Mouse (Mus musculus): ENCODE data around the gene Rgs16.

Gene Rgs16

DNA sequence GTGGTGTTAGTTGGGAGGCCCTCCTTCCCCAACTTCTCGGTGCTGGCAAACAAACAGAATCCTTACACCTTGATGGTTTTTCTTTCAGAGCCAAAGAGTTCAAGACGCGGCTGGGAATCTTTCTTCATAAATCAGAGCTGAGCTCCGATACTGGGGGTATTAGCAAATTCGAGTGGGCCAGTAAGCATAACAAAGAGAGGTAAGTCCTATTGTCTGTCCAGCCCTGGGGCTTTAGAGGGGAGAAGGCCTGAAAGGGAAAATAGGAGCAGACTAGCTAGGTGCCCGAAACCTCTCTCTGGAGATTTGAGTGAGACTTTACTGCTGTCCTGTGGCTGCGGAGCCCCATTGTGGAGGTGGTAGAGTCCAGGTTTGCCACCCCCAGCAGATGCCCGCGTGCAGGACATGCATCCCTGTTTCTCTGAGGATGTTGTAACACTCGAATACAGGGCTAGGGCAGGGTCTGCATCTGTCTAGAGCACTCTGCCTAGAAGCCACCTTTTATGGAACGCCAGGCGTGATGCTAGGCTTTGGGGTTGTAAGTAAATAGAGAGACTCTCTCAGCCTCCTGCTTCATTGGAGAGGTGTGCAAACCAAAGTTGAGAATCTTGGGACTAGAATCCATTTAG is 739 bp downstream of the Rgs16 start:
- ChIA-PET CTCF (interaction anchor here in 3 of 4 experiments (0.6 to 4.8 kb wide), 4 partner anchors 8 to 183 kb away, joined by 3 to 25 read pairs (median 8); partner anchors contain the start of gene Rnasel (in 1 of the 3)), POLR2A (interaction anchor here in 3 of 4 experiments (0.6 to 1.5 kb wide), 9 partner anchors 8 to 1850 kb away, joined by 3 to 5 read pairs (median 4); partner anchors contain the start of genes Npl (in 2 of the 3) and Rnasel (in 1 of the 3))

DNA sequence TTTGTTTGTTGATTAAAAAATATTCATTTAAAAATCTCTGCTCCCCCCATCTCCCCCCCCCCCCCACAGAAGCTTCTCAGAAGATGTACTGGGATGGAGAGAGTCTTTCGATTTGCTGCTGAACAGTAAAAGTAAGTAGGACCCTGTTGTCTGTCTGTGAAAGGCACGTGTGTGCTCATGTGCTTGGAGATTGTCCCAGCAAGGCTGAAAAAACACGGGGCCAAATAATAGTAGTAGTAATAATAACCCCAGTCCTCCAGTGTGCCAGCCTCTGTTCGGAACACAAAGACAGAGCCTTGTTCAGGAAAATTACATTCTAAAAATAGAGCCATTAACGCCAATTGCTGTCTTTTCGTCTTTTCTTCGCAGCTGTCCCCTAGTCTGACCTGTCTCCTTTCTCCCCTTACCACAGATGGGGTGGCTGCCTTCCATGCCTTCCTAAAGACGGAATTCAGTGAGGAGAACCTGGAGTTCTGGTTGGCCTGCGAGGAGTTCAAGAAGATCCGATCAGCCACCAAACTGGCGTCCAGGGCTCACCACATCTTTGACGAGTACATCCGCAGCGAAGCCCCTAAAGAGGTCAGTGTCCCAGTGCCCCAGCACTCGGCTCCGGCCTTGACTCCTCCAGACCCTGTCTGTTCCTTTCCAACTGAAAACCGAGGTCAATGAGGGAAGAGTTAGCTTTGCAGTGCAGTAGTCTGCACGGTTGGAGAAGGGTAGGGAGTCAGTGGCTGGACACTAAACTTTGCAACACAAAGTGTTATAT is 1.6 kb downstream of the Rgs16 start:
- ChIA-PET CTCF (interaction anchor here in 3 of 4 experiments (0.6 to 4.8 kb wide), 5 partner anchors 93 to 184 kb away, joined by 3 to 25 read pairs (median 8); no protein-coding TSS in a partner anchor), POLR2A (interaction anchor here in 3 of 4 experiments (0.6 to 1.5 kb wide), 5 partner anchors 10 to 1851 kb away, joined by 3 to 5 read pairs (median 3); partner anchors contain the start of gene Npl (in 1 of the 3))

DNA sequence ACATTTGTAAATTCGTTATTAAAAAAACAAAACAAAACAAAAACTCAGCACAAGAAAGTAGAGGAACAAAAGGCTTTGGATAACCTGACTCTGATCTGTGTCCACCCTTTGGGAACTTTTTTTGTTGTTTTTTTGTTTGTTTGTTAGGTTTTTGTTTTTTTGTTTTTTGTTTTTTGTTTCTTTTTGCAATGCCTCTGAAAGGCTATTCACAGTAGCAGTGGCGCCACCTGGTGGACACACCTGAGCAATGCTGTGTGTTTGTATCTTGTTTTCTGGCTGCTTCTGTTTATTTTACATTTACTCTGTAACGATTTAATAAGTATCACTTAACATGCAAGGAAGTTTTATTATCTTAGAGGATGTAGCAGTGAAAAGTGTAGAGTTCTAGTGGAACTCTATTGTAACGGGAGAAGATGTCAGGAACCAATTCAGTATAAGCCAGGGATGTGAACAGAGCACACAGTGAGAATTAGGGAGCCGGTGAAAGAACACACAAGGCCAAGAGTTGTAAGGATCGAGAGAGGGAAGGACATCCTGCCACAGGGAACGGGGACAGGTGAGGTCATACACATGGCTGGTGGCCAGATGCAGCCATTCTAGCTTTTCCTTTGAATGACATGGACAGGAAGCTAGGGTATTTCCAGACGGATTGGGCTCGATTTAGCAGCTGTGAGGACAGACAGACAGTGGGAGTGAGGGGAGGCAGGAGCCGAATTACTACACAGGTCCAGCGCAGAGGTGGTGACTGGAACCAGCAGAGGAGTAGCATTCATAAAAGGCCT is 2.4 kb downstream of the Rgs16 start:
- CTCF ChIA-PET: interaction anchor here in 2 of 4 experiments (1.4 to 4.8 kb wide), 5 partner anchors 63 to 185 kb away, joined by 3 to 25 read pairs (median 5); no protein-coding TSS in a partner anchor
- POLR2A ChIA-PET: interaction anchor here in 2 of 4 experiments (0.6 to 1.0 kb wide), 2 partner anchors 86 to 184 kb away, joined by 3 to 4 read pairs; no protein-coding TSS in a partner anchor

DNA sequence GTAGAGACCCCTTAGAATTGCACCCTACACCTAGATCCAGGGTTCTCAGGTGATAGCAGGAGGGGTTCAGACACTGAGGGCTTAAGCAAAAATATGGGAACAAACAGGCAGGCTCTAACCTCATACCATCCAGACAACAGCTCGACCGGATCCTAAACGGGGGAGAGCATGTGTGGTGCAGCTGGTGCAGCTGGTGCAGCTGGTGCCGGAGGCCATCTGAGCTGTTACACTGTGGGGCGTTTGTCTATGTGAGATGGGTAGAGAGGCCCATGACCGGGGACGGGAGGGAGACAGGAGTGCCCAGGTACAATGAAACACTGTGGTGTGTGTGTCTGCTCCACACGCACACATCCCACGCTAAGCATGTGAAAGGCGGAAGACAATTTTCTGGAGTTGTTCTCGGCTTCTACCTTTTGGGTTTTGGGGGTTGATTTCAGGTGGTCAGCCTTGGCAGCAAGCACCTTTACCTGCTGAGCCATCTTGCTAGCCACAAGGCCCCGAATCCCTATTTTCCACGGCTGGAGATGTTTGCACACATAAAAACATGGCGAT is 6.0 kb downstream of the Rgs16 start:
- ChIA-PET CTCF (interaction anchor here (0.5 to 5.0 kb wide), 7 partner anchors 15 to 189 kb away, joined by 3 to 80 read pairs (median 5); no protein-coding TSS in a partner anchor), POLR2A (no interaction called here)

DNA sequence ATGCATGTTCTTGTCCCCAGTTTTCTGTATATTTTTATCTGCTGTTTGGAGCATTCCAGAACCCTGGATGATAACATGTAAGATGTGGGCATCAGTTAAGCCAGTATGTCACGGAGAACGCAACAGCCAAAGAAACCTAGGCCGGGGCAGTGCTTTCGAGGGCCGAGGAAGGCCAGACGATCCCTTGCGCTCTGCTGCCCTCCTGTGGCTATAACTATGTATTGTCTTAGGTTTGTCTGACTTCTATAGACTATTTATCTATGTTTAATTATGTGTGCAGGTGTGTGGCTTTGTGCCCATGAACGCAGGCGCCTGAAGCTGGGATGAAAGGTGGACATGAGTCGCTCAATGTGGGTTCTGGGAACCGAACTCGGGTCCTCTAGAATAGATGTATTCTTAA is 6.6 kb downstream of the Rgs16 start:
- CTCF ChIA-PET: interaction anchor here in 3 of 4 experiments (0.5 to 5.0 kb wide), 7 partner anchors 16 to 583 kb away, joined by 3 to 80 read pairs (median 5); partner anchors contain the start of gene Npl (in 1 of the 3)
- POLR2A ChIA-PET: no interaction called here

DNA sequence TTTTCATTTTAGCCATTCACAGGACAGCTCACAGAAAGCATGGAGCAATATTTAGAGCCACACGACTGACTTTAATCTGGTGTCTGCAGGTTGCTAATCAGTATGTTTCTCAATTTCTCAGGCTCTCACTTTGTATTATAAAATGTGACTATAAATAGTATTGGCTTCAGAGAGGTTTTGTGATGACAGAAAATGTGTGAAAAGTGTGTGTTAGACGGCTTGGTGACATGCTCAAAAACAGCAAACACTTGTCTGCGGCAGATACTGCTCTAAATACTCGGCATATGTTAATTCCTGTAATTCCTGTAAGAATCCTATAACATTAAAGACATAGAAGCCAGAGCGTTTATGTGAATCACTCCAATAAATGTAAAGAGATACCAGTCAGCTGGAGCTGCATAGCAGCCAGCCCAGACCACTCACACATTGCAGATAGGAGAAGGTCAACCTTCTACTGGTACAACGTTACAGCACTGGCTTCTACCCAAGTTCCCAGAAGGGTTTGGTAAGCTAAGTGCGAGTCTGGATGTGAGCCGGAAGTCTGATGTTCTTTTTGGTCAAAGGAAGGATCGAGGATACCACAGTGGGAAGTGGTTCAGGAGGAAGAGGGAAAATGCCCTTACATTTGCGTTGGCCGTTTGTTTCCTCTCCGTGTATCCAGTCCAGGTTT is 7.8 kb downstream of the Rgs16 start:
- POLR2A ChIA-PET: interaction anchor here in 3 of 4 experiments (1.3 to 3.0 kb wide), 10 partner anchors 9 to 199 kb away, joined by 3 to 16 read pairs (median 6); partner anchors contain the start of genes Npl (in 2 of the 3) and Rgs8 (in 1 of the 3)
- CTCF ChIA-PET: interaction anchor here in 3 of 4 experiments (0.6 to 5.0 kb wide), 12 partner anchors 9 to 198 kb away, joined by 3 to 80 read pairs (median 8); partner anchors contain the start of genes Npl (in 1 of the 3) and Rgs8 (in 1 of the 3)

DNA sequence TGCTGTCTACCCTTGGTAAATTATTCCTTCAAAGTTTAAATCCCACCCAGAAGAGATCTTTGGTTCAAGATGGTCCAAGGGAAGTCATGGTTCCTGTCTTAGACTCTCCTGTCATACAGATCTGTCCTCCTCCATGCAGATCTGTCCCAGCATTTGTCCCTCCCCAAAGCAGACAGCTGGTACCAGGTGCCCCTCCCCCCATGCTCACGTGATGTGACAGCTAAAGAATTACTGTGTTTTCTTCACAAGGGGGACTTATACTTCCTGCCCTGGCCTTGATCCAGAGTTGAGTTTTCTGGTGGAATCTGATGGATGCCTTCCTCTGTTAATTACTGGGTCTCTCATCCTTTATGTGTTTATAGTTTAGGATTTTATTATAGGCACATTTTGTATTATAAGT is 8.4 kb downstream of the Rgs16 start:
- CTCF ChIA-PET: interaction anchor here (0.5 to 5.0 kb wide), 53 partner anchors 8 to 1357 kb away, joined by 3 to 80 read pairs (median 5); partner anchors contain the start of genes Npl (in 3 of the 4), Glul (in 1 of the 4), Rgs8 (in 1 of the 4) and Teddm2 (in 1 of the 4)
- POLR2A ChIA-PET: interaction anchor here (0.6 to 3.0 kb wide), 28 partner anchors 10 to 557 kb away, joined by 3 to 16 read pairs (median 4); partner anchors contain the start of genes Npl (in 3 of the 4), Dhx9 (in 1 of the 4), Glul (in 1 of the 4) and Rgs8 (in 1 of the 4)

DNA sequence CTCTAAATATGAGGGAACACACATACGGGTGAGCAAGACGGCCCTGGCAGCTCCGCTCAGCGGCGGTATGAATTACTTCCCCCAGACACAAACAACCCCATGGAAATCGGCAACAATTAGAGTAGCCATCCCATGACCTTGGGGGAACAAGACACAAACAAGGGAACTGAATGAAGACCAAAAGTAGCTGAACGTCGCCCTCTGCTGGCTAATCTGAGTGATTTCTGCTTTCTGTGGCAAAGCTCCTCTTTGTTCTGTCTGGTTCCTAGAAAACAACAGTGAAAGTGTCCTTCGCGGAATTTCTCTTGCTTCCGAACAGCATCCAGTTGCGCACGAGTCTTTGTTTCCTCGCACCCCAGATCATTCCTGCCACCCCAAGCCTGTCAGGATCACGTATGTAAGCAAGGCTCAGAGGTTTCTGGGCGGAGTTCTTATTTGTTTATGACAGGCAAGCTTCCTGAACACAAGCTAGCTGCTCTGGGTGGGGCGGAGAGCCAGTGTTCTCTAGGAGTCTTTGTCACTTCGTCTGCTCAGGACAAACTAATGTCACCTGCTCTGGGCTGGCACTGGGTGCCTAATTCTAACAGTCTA is 9.2 kb downstream of the Rgs16 start, which contains the start of gene Rnasel:
Rnasel (plus strand) TSS at position 216 of the 591 bp plus-strand sequence.
- ChIA-PET POLR2A (interaction anchor here (0.5 to 3.0 kb wide), 49 partner anchors 9 to 626 kb away, joined by 3 to 16 read pairs (median 4); partner anchors contain the start of genes Npl (in 4 of the 4), Glul (in 2 of the 4), Teddm2 (in 2 of the 4) and Dhx9 (in 1 of the 4)), CTCF (interaction anchor here (0.5 to 5.0 kb wide), 90 partner anchors 9 to 1356 kb away, joined by 3 to 80 read pairs (median 4); partner anchors contain the start of genes Npl (in 3 of the 4), Glul (in 1 of the 4), Rgs8 (in 1 of the 4) and Teddm2 (in 1 of the 4))

DNA sequence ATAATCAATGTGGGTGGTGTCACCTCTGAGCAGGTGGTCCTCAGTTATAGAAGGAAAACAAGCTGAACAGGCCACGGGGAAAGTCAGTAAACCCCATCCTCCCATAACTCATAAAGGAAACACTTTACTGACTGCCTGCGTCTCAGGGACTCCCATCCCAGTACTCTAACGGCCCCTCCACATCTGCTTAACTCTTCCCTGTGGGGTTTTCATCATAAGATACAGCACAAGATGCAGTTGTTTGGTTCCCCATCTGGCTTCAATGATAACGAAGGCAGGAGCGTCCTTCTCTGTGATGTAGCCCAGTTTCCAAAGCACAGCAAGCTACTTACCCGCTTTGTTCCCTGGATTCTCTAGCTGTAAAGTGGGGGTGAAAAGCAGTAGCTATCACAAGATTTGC is 9.9 kb downstream of the Rgs16 start:
- CTCF ChIA-PET: interaction anchor here (0.5 to 5.0 kb wide), 40 partner anchors 9 to 524 kb away, joined by 3 to 80 read pairs (median 6); partner anchors contain the start of gene Npl (in 3 of the 4)
- POLR2A ChIA-PET: interaction anchor here (0.9 to 3.0 kb wide), 23 partner anchors 8 to 279 kb away, joined by 3 to 16 read pairs (median 4); partner anchors contain the start of genes Npl (in 4 of the 4) and Dhx9 (in 1 of the 4)

DNA sequence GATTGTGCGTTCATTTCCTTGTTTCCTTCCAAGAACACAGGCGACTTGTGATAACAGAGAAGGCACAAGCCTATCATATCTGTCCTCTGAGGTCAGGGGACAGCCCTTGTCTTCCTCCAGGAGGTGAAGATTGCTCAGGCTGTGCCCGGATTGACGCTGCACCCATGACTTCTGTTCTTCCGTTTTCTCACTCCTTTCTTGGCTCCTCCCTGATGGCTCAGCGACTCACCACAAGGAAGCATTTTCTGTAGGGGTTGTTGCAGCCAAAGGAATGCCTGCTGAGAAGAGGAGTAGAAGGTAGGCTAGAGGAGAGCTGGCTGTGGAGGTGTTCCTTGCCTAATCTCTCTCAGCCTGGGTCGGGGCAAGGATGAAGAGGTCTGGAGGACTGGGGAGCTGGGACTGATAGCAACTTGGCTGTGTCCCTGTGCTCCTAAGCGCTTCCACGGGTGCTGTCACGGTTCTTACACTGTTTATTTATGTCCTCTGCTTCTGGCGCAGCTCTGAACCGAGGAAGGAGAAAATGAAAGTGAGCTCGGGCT is 11.7 kb downstream of the Rgs16 start:
- CTCF ChIA-PET: interaction anchor here in 2 of 4 experiments (0.5 to 1.3 kb wide), 3 partner anchors 193 to 1329 kb away, joined by 3 to 4 read pairs (median 3); no protein-coding TSS in a partner anchor
- POLR2A ChIA-PET: interaction anchor here in 1 of 4 experiments (1.0 to 1.5 kb wide), 2 partner anchors 19 to 194 kb away, joined by 3 read pairs; no protein-coding TSS in a partner anchor

DNA sequence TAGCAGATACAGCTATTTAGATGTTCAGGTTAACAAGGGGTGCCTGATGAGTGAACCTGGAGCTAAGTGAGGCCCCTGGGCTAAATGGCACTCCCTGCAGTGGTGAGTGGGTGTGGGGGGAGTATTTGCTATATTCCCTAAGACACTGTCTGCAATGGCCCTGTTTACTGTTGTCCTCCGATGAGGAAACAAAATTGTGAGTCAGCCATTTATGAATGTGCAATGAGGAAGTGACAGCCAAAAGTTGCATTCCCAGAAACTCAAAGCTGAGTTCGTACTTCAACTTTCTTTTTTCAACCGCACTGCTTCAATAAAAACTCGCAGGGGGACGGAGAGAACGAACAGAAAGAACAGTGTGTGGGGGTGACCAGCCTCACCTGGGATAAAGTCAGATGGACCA is 12.4 kb downstream of the Rgs16 start:
- ChIA-PET CTCF (interaction anchor here in 2 of 4 experiments (0.5 to 1.3 kb wide), 3 partner anchors 194 to 397 kb away, joined by 3 to 4 read pairs (median 4); no protein-coding TSS in a partner anchor), POLR2A (interaction anchor here in 1 of 4 experiments (1.0 to 1.5 kb wide), 3 partner anchors 12 to 194 kb away, joined by 3 read pairs; no protein-coding TSS in a partner anchor)

DNA sequence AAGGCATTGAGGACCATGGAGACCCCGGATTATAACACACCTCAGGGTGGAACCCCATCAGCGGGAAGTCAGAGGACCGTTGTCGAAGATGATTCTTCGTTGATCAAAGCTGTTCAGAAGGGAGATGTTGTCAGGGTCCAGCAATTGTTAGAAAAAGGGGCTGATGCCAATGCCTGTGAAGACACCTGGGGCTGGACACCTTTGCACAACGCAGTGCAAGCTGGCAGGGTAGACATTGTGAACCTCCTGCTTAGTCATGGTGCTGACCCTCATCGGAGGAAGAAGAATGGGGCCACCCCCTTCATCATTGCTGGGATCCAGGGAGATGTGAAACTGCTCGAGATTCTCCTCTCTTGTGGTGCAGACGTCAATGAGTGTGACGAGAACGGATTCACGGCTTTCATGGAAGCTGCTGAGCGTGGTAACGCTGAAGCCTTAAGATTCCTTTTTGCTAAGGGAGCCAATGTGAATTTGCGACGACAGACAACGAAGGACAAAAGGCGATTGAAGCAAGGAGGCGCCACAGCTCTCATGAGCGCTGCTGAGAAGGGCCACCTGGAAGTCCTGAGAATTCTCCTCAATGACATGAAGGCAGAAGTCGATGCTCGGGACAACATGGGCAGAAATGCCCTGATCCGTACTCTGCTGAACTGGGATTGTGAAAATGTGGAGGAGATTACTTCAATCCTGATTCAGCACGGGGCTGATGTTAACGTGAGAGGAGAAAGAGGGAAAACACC is 13.7 kb downstream of the Rgs16 start:
- ChIA-PET CTCF (interaction anchor here (0.6 to 1.4 kb wide), 5 partner anchors 11 to 1075 kb away, joined by 3 to 4 read pairs (median 3); no protein-coding TSS in a partner anchor), POLR2A (interaction anchor here in 1 of 4 experiments (1.4 kb wide), 1 partner anchor 10 kb away, joined by 3 read pairs; no protein-coding TSS in a partner anchor)

DNA sequence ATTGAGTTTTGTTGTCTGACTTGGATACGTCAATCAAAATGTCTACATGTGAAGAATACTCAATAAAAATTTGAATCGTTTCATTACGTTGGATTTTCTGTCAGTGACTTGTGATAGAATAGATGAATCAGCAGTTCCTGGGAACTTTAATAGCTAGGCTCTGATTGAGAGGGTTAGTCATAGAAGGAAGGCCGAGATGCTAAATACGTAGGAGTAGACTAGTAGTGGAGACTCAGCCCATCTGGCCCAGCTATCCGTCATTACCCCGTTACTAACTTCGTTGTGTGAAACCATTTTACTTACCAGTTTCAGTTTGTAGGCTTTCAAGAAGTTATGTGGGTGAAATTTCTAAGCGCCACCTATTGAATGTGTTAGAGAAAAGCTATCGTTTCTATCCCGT is 24.0 kb downstream of the Rgs16 start:
- ChIA-PET CTCF (interaction anchor here in 1 of 4 experiments (0.6 kb wide), 1 partner anchor 11 kb away, joined by 3 read pairs; no protein-coding TSS in a partner anchor), POLR2A (interaction anchor here in 1 of 4 experiments (1.2 to 2.2 kb wide), 2 partner anchors 11 to 15 kb away, joined by 3 to 5 read pairs; partner anchors contain the start of gene Rnasel)

DNA sequence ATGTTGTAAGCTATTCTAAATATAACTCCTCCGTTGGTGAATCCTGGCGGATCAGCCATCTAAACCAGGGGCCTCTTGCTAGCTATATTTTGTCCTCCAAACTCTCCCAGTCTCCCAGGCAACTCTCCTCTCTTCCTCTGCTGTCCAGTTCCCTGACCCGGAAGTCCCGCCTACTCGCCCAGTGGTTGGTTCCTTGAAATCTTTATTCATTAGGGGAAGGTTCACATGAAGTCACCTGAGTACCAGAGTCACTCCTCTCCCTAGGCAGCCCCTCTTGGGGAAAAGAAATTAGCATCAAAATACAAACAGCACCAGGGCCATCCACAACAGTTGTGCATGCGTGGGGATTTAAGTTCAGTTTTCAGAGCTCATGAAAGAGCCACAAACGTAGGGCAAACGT is 26.1 kb downstream of the Rgs16 start:
- ChIA-PET POLR2A (interaction anchor here in 3 of 4 experiments (0.9 to 2.5 kb wide), 7 partner anchors 9 to 1079 kb away, joined by 3 to 16 read pairs (median 3); partner anchors contain the start of genes Npl (in 2 of the 3) and Rnasel (in 1 of the 3)), CTCF (interaction anchor here in 2 of 4 experiments (0.6 to 3.3 kb wide), 3 partner anchors 17 to 212 kb away, joined by 5 to 13 read pairs (median 6); partner anchors contain the start of gene Rnasel (in 2 of the 2))

Measured in embryonic stem cell, embryonic (primary cell).